Mouse (Mus musculus) erythroblast, embryonic 14.5 days (primary cell): ENCODE data around the gene Col4a3. TPM values are rescaled to one million over a fixed set of nuclear protein-coding genes. Genes with fewer than 3 reads are reported as not detected.

Experiments
- H3K27me3 ChIP-seq: 2 replicates; pipeline ENCODE4 v1.6.1; 2012; ENCODE audit warnings: inconsistent platforms; ENCODE audit not compliant: control insufficient read depth
- H3K36me3 ChIP-seq: 2 replicates; pipeline ENCODE4 v1.6.1; 2012; ENCODE audit warnings: mild to moderate bottlenecking, inconsistent platforms; ENCODE audit not compliant: control insufficient read depth
- H3K4me1 ChIP-seq: 2 replicates; pipeline ENCODE4 v1.6.1; 2012; ENCODE audit warnings: inconsistent platforms; ENCODE audit not compliant: control insufficient read depth
- H3K4me3 ChIP-seq: replicated peaks from 2 replicates; pipeline ENCODE3; 2012; ENCODE audit warnings: moderate library complexity, mild to moderate bottlenecking, inconsistent platforms
- H3K9me3 ChIP-seq: 2 replicates; pipeline ENCODE4 v1.6.1; 2012; ENCODE audit warnings: low read length, inconsistent platforms, mixed read lengths; ENCODE audit not compliant: control insufficient read depth
- GATA1 ChIP-seq: IDR thresholded peaks from 2 replicates; pipeline ENCODE4 v1.6.1; 2012; ENCODE audit warnings: low read length, inconsistent platforms, mixed read lengths
- TAL1 ChIP-seq: IDR thresholded peaks from 3 replicates; pipeline ENCODE4 v1.6.1; 2012; ENCODE audit warnings: low read length, inconsistent platforms, mixed read lengths
- polyA plus RNA-seq: library from polyadenylated mRNA; stranded (reverse); fragments of >175 nt; gene quantifications from 2 replicates; pipeline ENCODE4 v1.2.3, GENCODE M21; 2012

Col4a3 gene
- polyA plus RNA-seq, 1 experiment, result 0.01 TPM

- Histone ChIP-seq H3K27me3 (no peaks in the 10 kb centered on the region), H3K9me3 (no peaks in the 10 kb centered on the region), H3K4me1 (no peaks in the 10 kb centered on the region), H3K36me3 (no peaks in the 10 kb centered on the region), H3K4me3 (no peak overlapping the region)
- TF ChIP-seq TAL1 (no peak), GATA1 (no peak)
Measured at GRCm38 (mm10) chr1:82695915-82696314, 109.2 kb downstream of the Col4a3 start.

- H3K9me3 ChIP-seq, result no peaks in the 10 kb centered on the region
- TF ChIP-seq GATA1 (no peak), TAL1 (no peak)
- peaks cover 6% of the 10 kb centered on the region; the same call in 1 of the 2 replicates for H3K27me3 ChIP-seq
- no peak overlapping the region for H3K4me3 ChIP-seq
- peaks cover 38% of the 10 kb centered on the region for H3K4me1 ChIP-seq
- no peaks in the 10 kb centered on the region for H3K36me3 ChIP-seq
Measured at GRCm38 (mm10) chr1:82717816-82718512, 131.2 kb downstream of the Col4a3 start.

- Histone ChIP-seq H3K4me3 (peak within 1 kb of the TSS; percentile 72), H3K36me3 (peaks cover 28% of the 10 kb centered on the region), H3K27me3 (peaks cover 8% of the 10 kb centered on the region; the same call in 1 of the 2 replicates), H3K9me3 (no peaks in the 10 kb centered on the region), H3K4me1 (peaks cover 44% of the 10 kb centered on the region)
- no peak for TF ChIP-seq GATA1
- TF ChIP-seq TAL1, result no peak
Measured at GRCm38 (mm10) chr1:82724339-82725025, 137.8 kb downstream of the Col4a3 start, which contains the start of gene Mff. Gene Mff (plus strand): TSS chr1:82724890.

DNA sequence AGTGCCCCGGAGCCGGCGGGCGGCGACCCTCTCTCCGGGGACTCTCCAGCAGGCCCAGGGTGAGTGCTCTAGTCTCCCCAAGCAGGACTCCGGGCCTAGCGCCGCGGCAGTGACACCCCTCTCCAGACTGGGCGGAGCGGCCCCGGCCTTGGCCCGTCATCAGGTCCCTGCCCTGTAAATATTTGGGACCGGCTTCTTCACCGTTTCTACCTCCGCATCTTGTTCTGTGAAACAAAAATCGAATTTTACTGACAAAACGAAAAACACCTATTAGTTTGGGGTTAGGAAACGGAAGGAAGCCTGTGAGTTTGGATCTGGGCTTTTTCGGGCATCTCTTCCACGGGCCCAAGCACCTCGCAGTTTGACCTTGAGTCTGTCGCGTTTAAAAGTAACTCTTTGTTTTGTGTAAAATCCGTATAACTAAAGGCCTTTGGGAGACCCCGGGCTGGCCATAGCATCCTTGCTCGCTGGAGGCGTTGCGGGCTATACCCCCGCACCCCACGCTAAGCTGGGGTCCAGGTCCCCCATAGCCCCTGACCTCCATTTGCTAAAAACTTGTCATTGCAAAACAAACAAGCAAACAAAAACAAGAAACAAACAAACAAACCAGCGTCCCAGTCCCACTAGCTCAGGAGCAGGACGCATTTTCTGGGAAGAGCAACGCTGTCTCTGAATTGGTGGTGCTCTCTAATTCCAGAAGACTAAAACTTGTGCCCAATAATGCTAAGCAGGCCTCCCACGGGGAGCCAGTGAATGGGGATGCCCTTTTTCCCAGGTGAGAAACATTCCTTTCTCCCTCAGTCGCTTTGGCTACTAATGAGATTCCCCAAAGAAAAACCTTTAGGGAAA lies 138.5 kb downstream of the Col4a3 start:
- peak overlapping the region; percentile 72 for H3K4me3 ChIP-seq
- peaks cover 8% of the 10 kb centered on the region; the same call in 1 of the 2 replicates for H3K27me3 ChIP-seq
- peaks cover 35% of the 10 kb centered on the region for H3K36me3 ChIP-seq
- H3K4me1 ChIP-seq, result peaks cover 39% of the 10 kb centered on the region
- H3K9me3 ChIP-seq, result no peaks in the 10 kb centered on the region
- TF ChIP-seq GATA1 (no peak), TAL1 (no peak)

GRCm38 (mm10) chr1:82725875-82726185 lies 139.1 kb downstream of the Col4a3 start:
- Histone ChIP-seq H3K36me3 (peaks cover 41% of the 10 kb centered on the region), H3K4me1 (peaks cover 37% of the 10 kb centered on the region), H3K27me3 (peaks cover 8% of the 10 kb centered on the region; the same call in 1 of the 2 replicates), H3K9me3 (no peaks in the 10 kb centered on the region), H3K4me3 (peak overlapping the region; percentile 72)
- TF ChIP-seq TAL1, result no peak
- TF ChIP-seq GATA1, result no peak

DNA sequence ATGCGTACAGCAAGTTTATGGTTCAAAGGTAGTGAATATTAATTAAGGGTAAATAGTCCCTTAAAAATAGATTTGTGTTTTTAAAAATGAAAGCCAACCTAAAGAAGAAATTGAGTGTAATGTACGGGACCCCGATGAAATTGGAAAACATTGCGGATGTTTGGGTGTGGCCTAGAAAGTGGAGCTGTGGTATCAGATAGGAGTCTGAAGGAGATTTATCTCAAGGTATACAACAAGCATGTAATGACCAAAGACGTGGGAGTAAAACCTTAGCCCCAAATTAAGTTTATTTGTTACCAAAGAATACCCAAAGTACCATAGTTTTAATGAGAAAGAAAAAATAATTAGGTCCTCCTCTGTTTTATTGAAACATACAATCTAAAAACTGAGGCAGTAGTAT lies 139.8 kb downstream of the Col4a3 start:
- H3K27me3 ChIP-seq, result peaks cover 8% of the 10 kb centered on the region; the same call in 1 of the 2 replicates
- no peaks in the 10 kb centered on the region for H3K9me3 ChIP-seq
- peaks cover 34% of the 10 kb centered on the region for H3K4me1 ChIP-seq
- peaks cover 48% of the 10 kb centered on the region for H3K36me3 ChIP-seq
- H3K4me3 ChIP-seq, result peak overlapping the region; percentile 72
- TF ChIP-seq TAL1, result no peak
- peak; percentile 69 for TF ChIP-seq GATA1

- Histone ChIP-seq H3K4me1 (peaks cover 16% of the 10 kb centered on the region), H3K36me3 (peaks cover 100% of the 10 kb centered on the region), H3K9me3 (no peaks in the 10 kb centered on the region), H3K27me3 (no peaks in the 10 kb centered on the region), H3K4me3 (no peak overlapping the region)
- TF ChIP-seq GATA1 (no peak), TAL1 (0 out of 3 replicates have a peak, but pooled peaks have one; percentile 14)
Measured at GRCm38 (mm10) chr1:82733357-82733756, 146.6 kb downstream of the Col4a3 start.

GRCm38 (mm10) chr1:82738066-82738465 lies 151.3 kb downstream of the Col4a3 start:
- Histone ChIP-seq H3K27me3 (no peaks in the 10 kb centered on the region), H3K4me1 (peaks cover 3% of the 10 kb centered on the region), H3K4me3 (no peak overlapping the region), H3K36me3 (peaks cover 95% of the 10 kb centered on the region), H3K9me3 (no peaks in the 10 kb centered on the region)
- no peak for TF ChIP-seq GATA1
- no peak for TF ChIP-seq TAL1
